In the genomic region with DNA sequence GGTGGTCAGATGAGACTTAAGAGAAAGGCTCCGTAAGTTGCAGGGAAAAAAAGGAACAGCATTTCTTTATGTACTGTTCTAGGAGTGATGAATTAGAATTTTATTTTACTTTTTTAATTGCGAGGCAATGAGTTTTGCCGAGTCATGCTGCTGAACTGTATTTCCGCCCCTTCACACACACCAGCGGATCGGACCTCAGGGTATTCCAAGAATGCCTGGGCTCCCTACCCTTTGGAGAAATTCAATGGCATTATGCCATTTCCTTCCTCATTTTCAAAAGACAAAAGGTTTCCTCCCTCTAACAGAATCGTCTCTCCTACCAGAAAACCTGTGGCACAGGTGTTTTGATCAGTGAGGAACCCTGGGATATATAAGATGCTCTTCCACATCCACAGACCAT, we compare ENCODE assay signal across 9 mouse cellular contexts. TPM values are rescaled to one million over a fixed set of nuclear protein-coding genes. Genes with fewer than 3 reads are reported as not detected.
DNase-seq lines count a peak whose midpoint lies in the region; ATAC-seq and TF ChIP-seq lines count a peak whose summit lies in the region.
"Had no signal": no experiment of that assay in that cellular context is flagged by ENCODE, and none has a peak within 500 bp of the region (broad histone marks: within the 10 kb centered on the region; RNA-seq: fewer than 3 reads in every experiment).

No protein-coding gene starts in this region.

- TF ChIP-seq CTCF in heart, adult 2 months (IDR thresholded peaks at IDR 0.05): no peak
- no peak for TF ChIP-seq CTCF in brain, embryonic 14.5 days (IDR thresholded peaks at IDR 0.05; ENCODE audit: borderline replicate concordance, extremely low read depth, insufficient read depth, insufficient read length)

- peak overlapping the region; percentile 95 for H3K9ac ChIP-seq in heart, embryonic 13.5 days
- H3K9ac ChIP-seq in heart, adult 2 months (ENCODE audit: low read depth, low read length): no peak overlapping the region
- no peak overlapping the region; the same call in 1 of the 2 replicates for H3K9ac ChIP-seq in hindbrain, embryonic 13.5 days
- no peak overlapping the region for H3K9ac ChIP-seq in midbrain, embryonic 14.5 days (replicated peaks; ENCODE audit: low read length)

- H3K27ac ChIP-seq in heart, embryonic 13.5 days (replicated peaks): no peak overlapping the region
- H3K27ac ChIP-seq in heart, adult 2 months: no peak overlapping the region; the same call in 1 of the 2 replicates
- H3K27ac ChIP-seq in hindbrain, embryonic 13.5 days: no peak overlapping the region
- H3K27ac ChIP-seq in midbrain, embryonic 14.5 days (replicated peaks; ENCODE audit: low read depth, low read length): no peak overlapping the region

- ATAC-seq in heart, embryonic 13.5 days (ENCODE audit: extremely low read depth, insufficient number of reproducible peaks, low FRiP score, low TSS enrichment): no peak
- ATAC-seq in hindbrain, embryonic 13.5 days (ENCODE audit: low FRiP score): no peak
- no peak for ATAC-seq in midbrain, embryonic 14.5 days (ENCODE audit: low FRiP score, low TSS enrichment)
- no peak for ATAC-seq in monocyte, adult 5-6 weeks (replicated peaks; ENCODE audit: insufficient number of reproducible peaks, low FRiP score, low TSS enrichment, poor library complexity, severe bottlenecking)

- H3K27me3 ChIP-seq in heart, embryonic 13.5 days (replicated peaks): no peaks in the 10 kb centered on the region
- H3K27me3 ChIP-seq in heart, adult 2 months (ENCODE audit: control insufficient read depth, insufficient read depth, low read length): no peaks in the 10 kb centered on the region
- peaks cover 13% of the 10 kb centered on the region for H3K27me3 ChIP-seq in hindbrain, embryonic 13.5 days
- no peaks in the 10 kb centered on the region; the same call in 1 of the 2 replicates for H3K27me3 ChIP-seq in midbrain, embryonic 14.5 days (ENCODE audit: control insufficient read depth, insufficient read depth, low read length)
- H3K27me3 ChIP-seq: CH12.LX had no signal

- TF ChIP-seq EP300 in heart, adult 2 months (IDR thresholded peaks at IDR 0.05; ENCODE audit: insufficient read depth, low read depth, low read length): no peak

- intact Hi-C loops in heart, adult 2 months (cut with DNase I): loop anchor here (5.0 kb wide), 1 partner anchor 116 kb away; a partner anchor contains a TSS

- H3K4me1 ChIP-seq in heart, embryonic 13.5 days: peaks cover 49% of the 10 kb centered on the region
- peaks cover 4% of the 10 kb centered on the region for H3K4me1 ChIP-seq in heart, adult 2 months (ENCODE audit: control insufficient read depth, insufficient read depth, low read length)
- H3K4me1 ChIP-seq in hindbrain, embryonic 13.5 days (replicated peaks): peaks cover 37% of the 10 kb centered on the region
- H3K4me1 ChIP-seq in midbrain, embryonic 14.5 days (ENCODE audit: control insufficient read depth, insufficient read depth, low read length): peaks cover 15% of the 10 kb centered on the region; the same call in 1 of the 2 replicates

- H3K4me2 ChIP-seq in heart, embryonic 13.5 days: peak overlapping the region; percentile 81
- peak overlapping the region; percentile 92 for H3K4me2 ChIP-seq in hindbrain, embryonic 13.5 days
- H3K4me2 ChIP-seq in midbrain, embryonic 14.5 days (ENCODE audit: low read length): peak overlapping the region; percentile 96

- H3K79me2 ChIP-seq in heart, adult 2 months (replicated peaks; ENCODE audit: control insufficient read depth, insufficient read depth, low read length): no peaks in the 10 kb centered on the region

- no peak for TF ChIP-seq POLR2A in heart, adult 2 months (IDR thresholded peaks at IDR 0.05; ENCODE audit: insufficient read depth, low read depth, low read length)
- TF ChIP-seq POLR2A in brain, embryonic 14.5 days (IDR thresholded peaks at IDR 0.05; ENCODE audit: borderline replicate concordance, extremely low read depth, insufficient read depth, insufficient read length, poor library complexity, severe bottlenecking): no peak

- peaks cover 36% of the 10 kb centered on the region for H3K36me3 ChIP-seq in heart, embryonic 13.5 days
- H3K36me3 ChIP-seq in heart, adult 2 months (ENCODE audit: control insufficient read depth, insufficient read depth, low read length): peaks cover 14% of the 10 kb centered on the region
- peaks cover 20% of the 10 kb centered on the region for H3K36me3 ChIP-seq in hindbrain, embryonic 13.5 days
- peaks cover 13% of the 10 kb centered on the region for H3K36me3 ChIP-seq in midbrain, embryonic 14.5 days (ENCODE audit: control insufficient read depth, insufficient read depth, low read length)

- 36% methylated on average over 7 of the region's 7 CpGs for WGBS in heart, embryonic 13.5 days
- 44% methylated on average over 7 of the region's 7 CpGs for WGBS in heart, adult 2 months
- 76% methylated on average over 7 of the region's 7 CpGs for WGBS in hindbrain, embryonic 13.5 days
- 81% methylated on average over 7 of the region's 7 CpGs for WGBS in midbrain, embryonic 14.5 days

- H3K9me3 ChIP-seq in heart, embryonic 13.5 days: no peaks in the 10 kb centered on the region
- H3K9me3 ChIP-seq in hindbrain, embryonic 13.5 days: no peaks in the 10 kb centered on the region
- H3K9me3 ChIP-seq in midbrain, embryonic 14.5 days (ENCODE audit: control insufficient read depth, low read length): no peaks in the 10 kb centered on the region

- H3K4me3 ChIP-seq in heart, embryonic 13.5 days: peak overlapping the region; percentile 74
- H3K4me3 ChIP-seq in heart, adult 2 months: no peak overlapping the region; the same call in 1 of the 2 replicates
- peak overlapping the region; percentile 92; the same call in 1 of the 2 replicates for H3K4me3 ChIP-seq in hindbrain, embryonic 13.5 days
- no peak overlapping the region; the same call in 1 of the 2 replicates for H3K4me3 ChIP-seq in midbrain, embryonic 14.5 days (replicated peaks; ENCODE audit: low read depth, low read length)

- DNase-seq in heart, adult 2 months: no peak
- DNase-seq in brain, embryonic 14.5 days (ENCODE audit: low read depth): peak; percentile 19
- peak; percentile 9 for DNase-seq in midbrain, embryonic 14.5 days
- DNase-seq in thymus, postnatal 36 days: no peak
- no peak for DNase-seq in thymus, postnatal 4 days

RNA-seq across cellular contexts. Expression of a gene that starts 2.3 kb away (rescaled TPM):
- polyA plus RNA-seq in heart, embryonic 13.5 days (2015; fragmentation: Nextera tagmentation; extraction: Ambion mirVana): 365 and 408 TPM in 2 replicates
- 100 to 1,000 TPM; 284 to 336 TPM for total RNA-seq in heart, adult 2 months (2021)
- polyA plus RNA-seq in heart, adult 2 months (2012; rRNA removed): 186 and 235 TPM in 2 replicates
- polyA plus RNA-seq in brain, embryonic 14.5 days (2012; rRNA removed): 90.2 and 99.6 TPM in 2 replicates
- polyA plus RNA-seq in hindbrain, embryonic 13.5 days (2015; fragmentation: Nextera tagmentation; extraction: Ambion mirVana): 209 and 223 TPM in 2 replicates
- polyA plus RNA-seq in midbrain, embryonic 14.5 days (2014; fragmentation: Nextera tagmentation; extraction: Ambion mirVana): 127 and 161 TPM in 2 replicates
- 147 to 194 TPM (median 189 TPM) in 3 replicates for total RNA-seq in monocyte, adult 5-6 weeks (2017)

Comparison
In these comparisons a context has a peak if more than half of its experiments do, and no peak if none do; other contexts are left out.
1. H3K4me3 ChIP-seq: peak in heart, embryonic 13.5 days (single experiment) and hindbrain, embryonic 13.5 days (single experiment); none in heart, adult 2 months (single experiment) and midbrain, embryonic 14.5 days (single experiment).
2. DNase-seq: peak in brain, embryonic 14.5 days (single experiment) and midbrain, embryonic 14.5 days (single experiment); none in heart, adult 2 months (0 of 2), thymus, postnatal 36 days (0 of 2) and thymus, postnatal 4 days (single experiment).
3. Peak in every context shown above with its lines, with median percentiles within 50 percentile points of each other: H3K4me2 ChIP-seq.